Mouse (Mus musculus): ENCODE results near the gene Dyrk2.

GRCm38 (mm10) chr10:118829641-118830040 lies 40.4 kb downstream of the Dyrk2 start:
- TF ChIP-seq EP300 (IDR thresholded peaks at IDR 0.05) (no peak), CTCF (IDR thresholded peaks at IDR 0.05) (no peak)

Measured in lung, postnatal 0 days (tissue).